Mouse (Mus musculus) ovary, adult 18-20 months (tissue): ENCODE data around the gene Utp3.
"Not testable (repeated sequence)": the region's sequence is repeated elsewhere in the genome, so short reads cannot be mapped to it uniquely, and the experiment has no call there.

Experiments used
- DNase-seq: peaks from one replicate; pipeline ENCODE4 v3.0.0; 2022; ENCODE audit warnings: low spot score, mixed read lengths

Gene Utp3

GRCm38 (mm10) chr5:88554086-88554886 lies at the start of gene Utp3:
Gene Utp3, plus strand, starts transcription at chr5:88554462.
- DNase-seq: peak; percentile 88

- DNase-seq: no peak
Observed at GRCm38 (mm10) chr5:88508555-88508954, 45.7 kb upstream of the Utp3 start.

- DNase-seq: no peak
Observed at GRCm38 (mm10) chr5:88508990-88509389, 45.3 kb upstream of the Utp3 start.

GRCm38 (mm10) chr5:88519232-88519631 lies 35.0 kb upstream of the Utp3 start:
- no peak for DNase-seq

GRCm38 (mm10) chr5:88527657-88528056 lies 26.6 kb upstream of the Utp3 start, which contains the start of gene Jchain:
Gene Jchain, minus strand, starts transcription at chr5:88527891.
- DNase-seq: no peak

GRCm38 (mm10) chr5:88530908-88531307 lies 23.4 kb upstream of the Utp3 start:
- no peak for DNase-seq

GRCm38 (mm10) chr5:88534697-88535096 lies 19.6 kb upstream of the Utp3 start:
- DNase-seq: no peak

- DNase-seq: no peak
Observed at GRCm38 (mm10) chr5:88540845-88541244, 13.4 kb upstream of the Utp3 start.

GRCm38 (mm10) chr5:88542651-88543282 lies 11.5 kb upstream of the Utp3 start:
- no peak for DNase-seq

GRCm38 (mm10) chr5:88544411-88544810 lies 9.9 kb upstream of the Utp3 start:
- not testable (repeated sequence) for DNase-seq

- DNase-seq: no peak
Observed at GRCm38 (mm10) chr5:88545536-88545935, 8.7 kb upstream of the Utp3 start.

GRCm38 (mm10) chr5:88553271-88554085 lies 784 bp upstream of the Utp3 start:
- no peak for DNase-seq

GRCm38 (mm10) chr5:88558991-88559390 lies 4.7 kb downstream of the Utp3 start:
- no peak for DNase-seq

- no peak for DNase-seq
Observed at GRCm38 (mm10) chr5:88561080-88561814, 7.0 kb downstream of the Utp3 start.

GRCm38 (mm10) chr5:88562863-88563780 lies 8.9 kb downstream of the Utp3 start:
- DNase-seq: no peak

GRCm38 (mm10) chr5:88564501-88565147 lies 10.4 kb downstream of the Utp3 start, which contains the start of gene Rufy3:
Gene Rufy3, plus strand, starts transcription at chr5:88565040.
- peak; percentile 84 for DNase-seq

GRCm38 (mm10) chr5:88565148-88566033 lies 11.1 kb downstream of the Utp3 start:
- peak; percentile 56 for DNase-seq

GRCm38 (mm10) chr5:88566034-88566841 lies 12.0 kb downstream of the Utp3 start:
- no peak for DNase-seq
